Mouse (Mus musculus) bone marrow macrophage, adult 2 months (primary cell): Measurements from ENCODE around the gene Dusp14.

Experiments used
- CTCF ChIP-seq: IDR thresholded peaks from 2 replicates; pipeline ENCODE4 v1.5.1; 2012; ENCODE audit warnings: low read depth, mild to moderate bottlenecking, low read length, moderate library complexity
- POLR2A ChIP-seq: IDR thresholded peaks from 2 replicates; pipeline ENCODE4 v1.6.1; 2012; ENCODE audit warnings: mild to moderate bottlenecking, low read depth, low read length, borderline replicate concordance

- TF ChIP-seq CTCF (no peak), POLR2A (no peak)
Observed at GRCm38 (mm10) chr11:84113623-84114022, 44.6 kb upstream of the Dusp14 start.
